Mouse (Mus musculus): Measurements from ENCODE around the gene Fezf1. TPM values are rescaled to one million over a fixed set of nuclear protein-coding genes. Genes with fewer than 3 reads are reported as not detected.

The Fezf1 gene
- polyA plus RNA-seq, 1 experiment, result not detected

DNA sequence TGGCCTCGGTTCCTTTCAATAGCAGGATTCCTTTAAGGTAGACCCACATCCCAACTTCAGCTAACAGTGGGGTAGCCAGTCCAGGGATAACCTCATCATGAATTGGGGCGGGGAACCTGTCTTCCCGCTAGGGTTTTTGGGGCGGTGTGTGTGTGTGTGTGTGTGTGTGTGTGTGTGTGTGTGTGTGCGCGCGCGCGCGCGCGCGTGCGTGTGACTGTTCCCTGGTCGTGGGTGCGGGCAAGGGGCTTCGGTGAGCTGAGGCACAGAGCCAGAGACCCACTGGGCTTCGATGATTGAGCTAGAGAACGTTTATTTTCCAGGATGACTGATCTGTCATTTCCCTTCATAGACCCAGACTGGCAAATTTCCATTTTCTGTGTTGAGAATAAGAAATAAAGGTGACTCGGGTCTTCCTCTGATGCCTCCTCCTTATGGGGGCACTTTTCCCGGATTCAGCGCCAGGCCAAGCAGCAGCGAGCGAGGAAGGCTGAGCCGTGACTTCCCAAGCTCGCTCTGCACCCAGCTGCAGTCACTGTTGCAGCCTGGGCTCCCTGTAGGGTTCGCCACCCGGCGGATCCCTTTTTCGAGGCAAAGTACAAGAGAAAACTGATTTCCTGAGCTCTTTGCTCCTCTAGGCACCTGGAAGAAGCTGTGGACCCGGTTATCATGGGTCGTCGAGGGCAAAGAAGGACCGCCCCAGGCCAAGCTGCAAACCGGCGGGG lies 12.0 kb upstream of the Fezf1 start:
- Histone ChIP-seq H3K27ac (ENCODE audit: insufficient read depth, low read depth, low read length) (no peak overlapping the region), H3K4me3 (ENCODE audit: insufficient read depth, low read depth, low read length) (no peak overlapping the region), H3K4me1 (ENCODE audit: control insufficient read depth, insufficient read depth, low read length) (no peaks in the 10 kb centered on the region)
- TF ChIP-seq CTCF (IDR thresholded peaks at IDR 0.05; ENCODE audit: insufficient read depth, low read depth, low read length) (no peak), POLR2A (IDR thresholded peaks at IDR 0.05; ENCODE audit: insufficient read depth, low read depth, low read length) (no peak)
- WGBS, result 7% methylated on average over 36 of the region's 36 CpGs

DNA sequence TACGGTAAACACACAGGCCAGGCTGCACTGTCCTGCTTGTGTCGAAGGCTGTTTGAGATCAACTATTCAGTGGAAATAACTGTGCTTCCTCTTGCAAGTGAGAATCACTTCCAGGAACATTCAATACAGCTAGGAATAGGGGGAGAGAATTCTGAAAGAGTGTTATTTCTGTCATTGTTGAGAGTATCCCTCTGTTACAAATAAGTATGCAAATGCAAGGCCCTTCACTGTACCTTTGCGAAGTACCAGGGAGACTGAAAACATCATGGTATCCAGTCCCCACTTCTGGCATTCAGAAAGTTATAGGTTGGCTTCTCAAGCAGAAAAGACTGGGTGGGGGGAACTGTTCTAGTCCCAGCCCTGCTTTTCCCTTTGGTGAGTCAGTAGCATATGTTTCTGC lies 9.8 kb upstream of the Fezf1 start:
- H3K4me1 ChIP-seq (ENCODE audit: control insufficient read depth, insufficient read depth, low read length), result no peaks in the 10 kb centered on the region
- 81% methylated on average over 3 of the region's 3 CpGs for WGBS
- H3K27ac ChIP-seq (ENCODE audit: insufficient read depth, low read depth, low read length), result no peak overlapping the region
- TF ChIP-seq CTCF (IDR thresholded peaks at IDR 0.05; ENCODE audit: insufficient read depth, low read depth, low read length) (no peak), POLR2A (IDR thresholded peaks at IDR 0.05; ENCODE audit: insufficient read depth, low read depth, low read length) (no peak)
- H3K4me3 ChIP-seq (ENCODE audit: insufficient read depth, low read depth, low read length), result no peak overlapping the region

DNA sequence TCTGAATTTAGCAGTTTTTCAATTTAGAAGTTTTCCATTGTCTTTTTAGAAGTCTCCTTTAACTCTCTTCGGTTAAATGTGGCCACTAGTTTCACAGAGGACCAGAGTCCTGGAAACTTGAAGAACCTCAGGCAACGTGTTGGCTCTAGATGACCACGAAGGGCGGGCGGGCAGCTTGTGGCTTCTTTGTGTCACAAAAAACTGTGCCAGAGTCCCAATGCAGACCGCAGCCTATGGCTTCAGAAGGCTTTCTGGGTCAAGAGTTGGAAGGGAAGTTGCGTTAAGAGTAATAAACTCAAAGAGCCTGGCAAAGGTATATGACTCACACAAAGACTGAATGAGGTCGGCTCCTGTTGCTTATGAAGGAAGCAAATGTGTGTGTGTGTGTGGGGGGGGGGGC lies 7.0 kb upstream of the Fezf1 start:
- Histone ChIP-seq H3K27ac (ENCODE audit: insufficient read depth, low read depth, low read length) (no peak overlapping the region), H3K4me3 (ENCODE audit: insufficient read depth, low read depth, low read length) (no peak overlapping the region), H3K4me1 (ENCODE audit: control insufficient read depth, insufficient read depth, low read length) (no peaks in the 10 kb centered on the region)
- TF ChIP-seq POLR2A (IDR thresholded peaks at IDR 0.05; ENCODE audit: insufficient read depth, low read depth, low read length) (no peak), CTCF (IDR thresholded peaks at IDR 0.05; ENCODE audit: insufficient read depth, low read depth, low read length) (no peak)
- WGBS, result 51% methylated on average over 8 of the region's 8 CpGs

DNA sequence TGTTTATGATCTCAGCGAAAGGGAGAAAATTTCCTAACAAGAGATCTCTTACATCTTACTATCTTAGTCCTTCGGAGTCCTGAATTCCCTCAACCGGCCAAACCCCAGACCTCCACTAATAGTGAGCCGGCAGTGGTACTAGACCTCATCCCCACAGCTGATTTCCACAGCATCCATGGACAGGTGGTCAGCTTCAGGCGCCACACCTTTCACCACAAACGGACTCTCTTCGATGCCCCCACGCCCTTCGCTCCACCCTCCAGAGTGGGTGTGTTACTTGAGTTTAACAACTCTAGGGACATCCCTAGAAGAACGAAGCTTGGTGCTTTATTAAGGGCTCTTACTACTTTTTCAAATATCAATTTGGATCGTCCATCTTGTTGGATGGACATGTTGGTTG lies 6.5 kb upstream of the Fezf1 start:
- Histone ChIP-seq H3K4me3 (ENCODE audit: insufficient read depth, low read depth, low read length) (no peak overlapping the region), H3K4me1 (ENCODE audit: control insufficient read depth, insufficient read depth, low read length) (0 out of 2 replicates have a peak, but pooled peaks cover under 1% of the 10 kb centered on the region), H3K27ac (ENCODE audit: insufficient read depth, low read depth, low read length) (no peak overlapping the region)
- WGBS, result 46% methylated on average over 11 of the region's 11 CpGs
- TF ChIP-seq POLR2A (IDR thresholded peaks at IDR 0.05; ENCODE audit: insufficient read depth, low read depth, low read length) (no peak), CTCF (IDR thresholded peaks at IDR 0.05; ENCODE audit: insufficient read depth, low read depth, low read length) (no peak)

DNA sequence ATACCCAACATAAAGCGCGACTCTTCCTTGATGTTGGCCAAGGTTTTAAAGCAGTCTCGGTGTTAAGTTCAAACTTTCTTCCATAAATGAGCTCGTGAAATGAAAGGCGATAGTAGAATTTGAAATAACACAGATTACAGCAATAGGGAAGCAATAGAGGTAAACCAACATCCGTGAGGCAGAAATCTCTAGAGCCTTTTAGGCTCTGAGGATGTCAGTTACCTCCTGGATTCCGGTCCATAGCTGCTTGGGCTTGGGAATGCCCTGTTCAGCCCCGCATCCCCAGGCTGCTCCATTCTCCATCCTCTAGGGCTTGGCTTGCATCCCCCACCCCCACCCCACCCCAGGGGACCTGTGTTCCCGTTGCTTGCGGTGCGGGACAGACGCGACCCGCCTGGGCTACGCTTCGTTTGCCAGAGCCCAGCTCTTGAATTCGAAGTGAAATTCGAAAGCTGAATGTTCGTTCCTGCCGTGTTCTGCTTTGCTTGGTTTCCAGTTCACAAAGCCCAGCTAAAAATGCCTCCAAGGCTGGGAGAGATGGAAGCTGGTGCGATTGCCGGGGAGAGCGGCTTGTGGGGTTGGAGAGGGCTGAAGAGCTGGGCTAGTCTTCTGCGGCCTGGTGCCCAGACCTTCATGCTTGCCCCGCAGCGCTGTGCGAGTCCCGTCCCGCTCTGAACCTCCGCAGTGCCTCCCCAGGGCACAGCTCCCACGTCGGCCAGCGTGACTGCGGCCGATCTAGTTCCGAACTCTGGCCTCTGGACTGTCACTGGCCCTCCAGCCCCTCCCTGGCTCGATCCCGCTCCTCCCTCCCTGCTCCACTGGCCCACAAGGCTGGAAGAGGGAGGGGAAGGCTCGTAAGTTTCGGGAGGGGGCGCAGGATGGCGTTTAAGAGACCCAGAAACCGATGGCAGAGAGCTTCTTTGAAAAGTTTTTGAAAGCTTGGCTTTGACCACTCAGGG lies 5.5 kb upstream of the Fezf1 start:
- 5% methylated on average over 43 of the region's 43 CpGs for WGBS

GRCm38 (mm10) chr6:23252196-23253135 lies 4.3 kb upstream of the Fezf1 start:
- Histone ChIP-seq H3K27ac (ENCODE audit: insufficient read depth, low read depth, low read length) (no peak overlapping the region), H3K4me1 (ENCODE audit: control insufficient read depth, insufficient read depth, low read length) (0 out of 2 replicates have a peak, but pooled peaks cover 3% of the 10 kb centered on the region), H3K4me3 (ENCODE audit: insufficient read depth, low read depth, low read length) (no peak overlapping the region)
- no peak for TF ChIP-seq POLR2A (IDR thresholded peaks at IDR 0.05; ENCODE audit: insufficient read depth, low read depth, low read length)
- no peak for TF ChIP-seq CTCF (IDR thresholded peaks at IDR 0.05; ENCODE audit: insufficient read depth, low read depth, low read length)
- 14% methylated on average over 20 of the region's 20 CpGs for WGBS

More for the DNA sequence above, 5.5 kb upstream of the Fezf1 start:
- no peak for TF ChIP-seq CTCF (IDR thresholded peaks at IDR 0.05; ENCODE audit: insufficient read depth, low read depth, low read length)
- TF ChIP-seq POLR2A (IDR thresholded peaks at IDR 0.05; ENCODE audit: insufficient read depth, low read depth, low read length), result no peak
- Histone ChIP-seq H3K4me3 (ENCODE audit: insufficient read depth, low read depth, low read length) (no peak overlapping the region), H3K4me1 (ENCODE audit: control insufficient read depth, insufficient read depth, low read length) (0 out of 2 replicates have a peak, but pooled peaks cover 3% of the 10 kb centered on the region), H3K27ac (ENCODE audit: insufficient read depth, low read depth, low read length) (no peak overlapping the region)

GRCm38 (mm10) chr6:23251431-23251830 lies 3.3 kb upstream of the Fezf1 start:
- 41% methylated on average over 3 of the region's 3 CpGs for WGBS
- 0 out of 2 replicates have a peak, but pooled peaks cover 3% of the 10 kb centered on the region for H3K4me1 ChIP-seq (ENCODE audit: control insufficient read depth, insufficient read depth, low read length)
- no peak overlapping the region for H3K27ac ChIP-seq (ENCODE audit: insufficient read depth, low read depth, low read length)
- H3K4me3 ChIP-seq (ENCODE audit: insufficient read depth, low read depth, low read length), result no peak overlapping the region
- TF ChIP-seq POLR2A (IDR thresholded peaks at IDR 0.05; ENCODE audit: insufficient read depth, low read depth, low read length), result no peak
- TF ChIP-seq CTCF (IDR thresholded peaks at IDR 0.05; ENCODE audit: insufficient read depth, low read depth, low read length), result no peak

DNA sequence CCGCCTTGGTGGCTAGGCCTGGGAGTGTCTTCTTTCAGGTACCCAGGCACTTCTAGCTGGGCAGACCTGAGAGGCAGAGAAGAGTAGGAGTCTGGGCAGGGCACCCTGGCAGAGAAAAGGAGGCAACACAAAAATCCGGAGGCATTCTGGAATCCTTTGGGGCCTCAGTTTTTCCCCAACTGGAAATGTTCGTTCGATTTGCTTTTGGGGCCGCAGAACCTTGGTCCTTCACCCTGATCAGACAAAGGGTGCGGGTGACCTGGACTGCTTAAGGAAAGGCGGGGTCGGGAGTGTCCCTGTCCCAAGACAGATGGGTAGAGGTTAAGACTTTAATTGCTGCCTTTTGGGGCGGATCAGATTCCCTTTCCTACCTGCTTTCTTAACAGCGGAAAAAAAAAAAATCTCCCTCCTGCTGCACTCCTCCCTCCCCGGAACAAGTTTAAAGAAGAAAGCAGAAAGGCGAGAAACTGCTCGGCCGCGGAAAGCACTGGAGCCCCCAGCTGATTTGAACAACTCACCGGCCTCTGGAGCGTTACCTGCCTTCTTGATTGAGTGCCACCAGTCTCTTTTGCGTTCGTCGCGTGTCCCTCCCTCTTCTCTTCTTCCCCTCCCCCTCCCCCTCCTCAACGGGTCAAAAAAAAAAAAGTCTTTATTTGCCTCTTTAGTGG lies 2.3 kb upstream of the Fezf1 start:
- H3K4me1 ChIP-seq (ENCODE audit: control insufficient read depth, insufficient read depth, low read length), result 0 out of 2 replicates have a peak, but pooled peaks cover 3% of the 10 kb centered on the region
- no peak overlapping the region for H3K4me3 ChIP-seq (ENCODE audit: insufficient read depth, low read depth, low read length)
- WGBS, result 6% methylated on average over 22 of the region's 22 CpGs
- no peak overlapping the region for H3K27ac ChIP-seq (ENCODE audit: insufficient read depth, low read depth, low read length)
- TF ChIP-seq POLR2A (IDR thresholded peaks at IDR 0.05; ENCODE audit: insufficient read depth, low read depth, low read length), result no peak
- TF ChIP-seq CTCF (IDR thresholded peaks at IDR 0.05; ENCODE audit: insufficient read depth, low read depth, low read length), result no peak

Measured in olfactory bulb, adult 2 months (tissue).